Mouse (Mus musculus): Measurements from ENCODE around the gene Pzp.

GRCm38 (mm10) chr6:128535250-128535649 lies 8.7 kb upstream of the Pzp start:
- TF ChIP-seq CTCF (IDR thresholded peaks at IDR 0.05; ENCODE audit: low read depth) (no peak), EP300 (optimal IDR thresholded peaks at IDR 0.05) (no peak)

Measured in stomach, postnatal 0 days (tissue).